Mouse (Mus musculus) spleen, adult 2 months (tissue): ENCODE results near the gene Anxa1. TPM values are rescaled to one million over a fixed set of nuclear protein-coding genes. Genes with fewer than 3 reads are reported as not detected.

ENCODE experiments used
- DNase-seq, 2 experiments: peaks; one replicate each; pipeline versions ENCODE4 v3.0.0 to v3.0.0-alpha.2; 2012 to 2021; ENCODE audit warnings: low spot score in 2 of 2, low read depth in 1 of 2
- H3K27ac ChIP-seq: fragments of 200-500 bp; 2 replicates; pipeline ENCODE4 v1.5.1; 2012; ENCODE audit warnings: low read length, inconsistent platforms; ENCODE audit not compliant: insufficient read depth
- H3K27me3 ChIP-seq: fragments of 200-500 bp; 2 replicates; pipeline ENCODE4 v1.6.1; 2012; ENCODE audit warnings: mild to moderate bottlenecking, moderate library complexity, low read length, inconsistent platforms; ENCODE audit not compliant: control insufficient read depth, insufficient read depth
- H3K36me3 ChIP-seq: fragments of 200-500 bp; 2 replicates; pipeline ENCODE4 v1.6.1; 2012; ENCODE audit warnings: mild to moderate bottlenecking, low read length, inconsistent platforms; ENCODE audit not compliant: control insufficient read depth, insufficient read depth
- H3K4me1 ChIP-seq: fragments of 200-500 bp; 2 replicates; pipeline ENCODE4 v1.6.1; 2011; ENCODE audit warnings: inconsistent platforms; ENCODE audit not compliant: control insufficient read depth, insufficient read depth, insufficient read length
- H3K4me3 ChIP-seq: fragments of 200-500 bp; 2 replicates; pipeline ENCODE4 v1.5.1; 2011; ENCODE audit warnings: mild to moderate bottlenecking, inconsistent platforms; ENCODE audit not compliant: insufficient read depth, insufficient read length; ENCODE audit errors: extremely low read depth
- CTCF ChIP-seq: fragments of 200-500 bp; IDR thresholded peaks from 2 replicates; pipeline ENCODE4 v1.5.1; 2011; ENCODE audit warnings: mild to moderate bottlenecking, inconsistent platforms; ENCODE audit not compliant: insufficient read depth, insufficient read length, insufficient replicate concordance; ENCODE audit errors: extremely low read depth
- POLR2A ChIP-seq: fragments of 200-500 bp; IDR thresholded peaks from 2 replicates; pipeline ENCODE4 v1.6.1; 2011; ENCODE audit warnings: low read depth, low read length, inconsistent platforms
- WGBS: fragments of 180-500 bp; shearing (Covaris S2); methylation state at CpG from one replicate; pipeline ENCODE4 v1.1.7; 2018; 5-methylcytosine and 5-hydroxymethylcytosine counted together
- polyA plus RNA-seq: library from polyadenylated mRNA; depleted of rRNA; stranded (reverse); fragments of >200 nt; gene quantifications from 2 replicates; pipeline ENCODE4 v1.2.3, GENCODE M21; 2012

The Anxa1 gene
- polyA plus RNA-seq, 1 experiment, result 4.0 TPM

GRCm38 (mm10) chr19:20385645-20386044 is 5.1 kb downstream of the Anxa1 start:
- no peak for DNase-seq
- Histone ChIP-seq H3K27me3 (no peaks in the 10 kb centered on the region), H3K27ac (no peak overlapping the region), H3K4me3 (no peak overlapping the region), H3K36me3 (peaks cover 3% of the 10 kb centered on the region; the same call in 1 of the 2 replicates), H3K4me1 (peaks cover 3% of the 10 kb centered on the region; the same call in 1 of the 2 replicates)
- 89% methylated on average over 6 of the region's 6 CpGs for WGBS
- no peak for TF ChIP-seq POLR2A
- TF ChIP-seq CTCF, result no peak

GRCm38 (mm10) chr19:20381207-20381752 is 9.5 kb downstream of the Anxa1 start:
- H3K4me3 ChIP-seq, result no peak overlapping the region
- H3K27me3 ChIP-seq, result no peaks in the 10 kb centered on the region
- peaks cover 3% of the 10 kb centered on the region; the same call in 1 of the 2 replicates for H3K36me3 ChIP-seq
- H3K4me1 ChIP-seq, result no peaks in the 10 kb centered on the region; the same call in 1 of the 2 replicates
- DNase-seq, result no peak
- WGBS, result 49% methylated on average over 2 of the region's 2 CpGs
- TF ChIP-seq POLR2A, result no peak
- no peak for TF ChIP-seq CTCF
- no peak overlapping the region for H3K27ac ChIP-seq

DNA sequence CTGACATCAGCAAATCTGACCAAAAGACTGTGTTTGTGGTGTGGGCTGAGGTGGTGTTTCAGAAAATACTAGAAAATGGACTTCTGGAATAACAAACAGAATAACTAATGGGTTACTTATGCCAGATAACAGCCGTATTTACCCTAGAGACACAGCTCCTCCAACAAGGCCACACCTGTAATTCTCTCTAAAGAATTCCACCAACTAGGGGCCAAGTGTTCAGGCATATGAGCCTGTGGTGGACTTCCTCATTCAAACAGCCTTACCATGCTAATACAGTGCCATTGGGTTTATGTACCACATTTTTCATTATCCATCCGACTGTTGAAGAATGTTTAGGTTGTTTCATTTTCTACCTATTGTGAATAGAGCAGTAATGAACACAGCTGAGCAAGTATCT is 20.6 kb downstream of the Anxa1 start:
- Histone ChIP-seq H3K27ac (no peak overlapping the region), H3K4me1 (no peaks in the 10 kb centered on the region), H3K27me3 (no peaks in the 10 kb centered on the region), H3K36me3 (no peaks in the 10 kb centered on the region; the same call in 1 of the 2 replicates), H3K4me3 (no peak overlapping the region)
- no peak for TF ChIP-seq CTCF
- TF ChIP-seq POLR2A, result no peak
- no peak for DNase-seq
- 91% methylated on average over 2 of the region's 2 CpGs for WGBS

- Histone ChIP-seq H3K36me3 (no peaks in the 10 kb centered on the region), H3K27ac (no peak overlapping the region), H3K27me3 (no peaks in the 10 kb centered on the region), H3K4me1 (peaks cover 3% of the 10 kb centered on the region; the same call in 1 of the 2 replicates), H3K4me3 (no peak overlapping the region)
- 90% methylated on average over 5 of the region's 5 CpGs for WGBS
- TF ChIP-seq CTCF (no peak), POLR2A (no peak)
- no peak for DNase-seq
Measured at GRCm38 (mm10) chr19:20366571-20366970, 24.2 kb downstream of the Anxa1 start.

GRCm38 (mm10) chr19:20366010-20366409 is 24.7 kb downstream of the Anxa1 start:
- DNase-seq, result no peak
- no peak for TF ChIP-seq CTCF
- no peak for TF ChIP-seq POLR2A
- WGBS, result 83% methylated on average over 2 of the region's 2 CpGs
- Histone ChIP-seq H3K4me1 (peaks cover 3% of the 10 kb centered on the region; the same call in 1 of the 2 replicates), H3K27ac (no peak overlapping the region), H3K27me3 (no peaks in the 10 kb centered on the region), H3K36me3 (no peaks in the 10 kb centered on the region), H3K4me3 (no peak overlapping the region)

GRCm38 (mm10) chr19:20365364-20365763 is 25.4 kb downstream of the Anxa1 start:
- no peaks in the 10 kb centered on the region for H3K36me3 ChIP-seq
- DNase-seq, result no peak
- 76% methylated on average over 2 of the region's 2 CpGs for WGBS
- H3K4me3 ChIP-seq, result no peak overlapping the region
- TF ChIP-seq POLR2A, result no peak
- TF ChIP-seq CTCF, result no peak
- H3K4me1 ChIP-seq, result peaks cover 3% of the 10 kb centered on the region; the same call in 1 of the 2 replicates
- H3K27me3 ChIP-seq, result no peaks in the 10 kb centered on the region
- H3K27ac ChIP-seq, result no peak overlapping the region

GRCm38 (mm10) chr19:20364931-20365330 is 25.8 kb downstream of the Anxa1 start:
- Histone ChIP-seq H3K4me3 (no peak overlapping the region), H3K4me1 (peaks cover 3% of the 10 kb centered on the region; the same call in 1 of the 2 replicates), H3K27me3 (no peaks in the 10 kb centered on the region), H3K27ac (no peak overlapping the region), H3K36me3 (no peaks in the 10 kb centered on the region)
- DNase-seq, result peak in 1 of 2 experiments; percentile 9
- TF ChIP-seq CTCF (no peak), POLR2A (no peak)
- WGBS, result 42% methylated on average over 13 of the region's 13 CpGs
